Mouse (Mus musculus) urinary bladder, adult 18-20 months (tissue): ENCODE data around the gene Cpne2.

Experiments
- DNase-seq, 2 experiments: peaks; one replicate each; pipeline ENCODE4 v3.0.0; 2022; ENCODE audit warnings: low spot score in 2 of 2, mixed read lengths in 2 of 2

Gene Cpne2

GRCm38 (mm10) chr8:94532873-94533671 is at the start of gene Cpne2:
TSS of gene Cpne2 (plus strand) at chr8:94532990.
- peak; percentile 54 to 62 for DNase-seq

GRCm38 (mm10) chr8:94485288-94485687 is 47.5 kb upstream of the Cpne2 start:
- DNase-seq = no peak

GRCm38 (mm10) chr8:94485882-94486281 is 46.9 kb upstream of the Cpne2 start:
- DNase-seq = peak in 1 of 2 experiments; percentile 34

DNA sequence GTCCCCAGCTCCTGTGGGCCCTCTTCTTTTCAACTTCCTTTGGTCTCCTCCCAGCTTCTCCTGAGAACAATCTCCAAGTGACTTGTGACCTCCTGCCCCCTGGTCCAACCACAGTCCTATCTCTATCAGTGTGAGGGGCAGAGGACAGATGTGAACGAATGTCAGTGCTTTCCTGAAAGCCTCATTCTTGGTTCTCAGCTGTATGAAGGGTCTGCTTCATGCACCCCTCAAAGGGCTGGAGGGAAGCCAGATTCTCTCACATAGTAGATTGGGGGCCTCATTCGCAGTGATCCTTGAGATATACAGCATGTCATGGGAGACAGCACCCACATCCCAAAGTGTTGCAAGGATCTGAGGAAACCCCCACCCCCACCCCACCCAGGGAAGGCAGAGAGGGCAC is 44.8 kb upstream of the Cpne2 start:
- no peak for DNase-seq

DNA sequence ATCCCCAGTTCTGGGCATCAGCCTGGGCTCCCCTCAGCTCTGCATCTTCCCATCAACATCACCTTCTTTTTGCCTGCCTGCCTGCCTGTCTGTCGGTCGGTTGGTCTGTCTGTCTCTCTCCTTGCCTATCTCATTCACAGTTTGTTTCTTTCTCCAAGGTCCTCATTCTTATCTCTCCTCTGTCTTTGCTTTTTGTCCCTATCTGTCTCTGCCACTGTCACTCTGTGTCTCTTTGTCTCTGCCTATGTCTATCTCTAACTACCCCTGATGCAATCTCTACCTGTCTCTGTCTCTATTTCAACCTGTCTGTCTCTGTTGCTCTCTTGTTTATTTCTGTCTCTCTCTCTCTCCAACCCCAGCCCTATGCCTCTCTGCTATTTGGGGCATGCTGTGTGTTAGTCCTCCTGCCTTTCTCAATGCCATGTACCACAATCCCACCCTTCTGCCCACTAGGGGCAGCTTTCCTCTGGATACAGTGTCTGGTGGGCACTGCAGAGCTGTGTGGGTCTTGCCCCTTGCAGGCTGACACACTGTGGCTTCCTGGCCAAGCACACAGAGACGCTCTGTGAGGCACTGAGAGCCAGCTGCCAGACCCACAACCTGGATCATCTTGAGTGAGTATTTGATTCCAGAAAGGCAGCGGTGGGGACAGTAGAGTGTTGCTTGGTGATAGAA is 42.8 kb upstream of the Cpne2 start:
- DNase-seq = no peak

DNA sequence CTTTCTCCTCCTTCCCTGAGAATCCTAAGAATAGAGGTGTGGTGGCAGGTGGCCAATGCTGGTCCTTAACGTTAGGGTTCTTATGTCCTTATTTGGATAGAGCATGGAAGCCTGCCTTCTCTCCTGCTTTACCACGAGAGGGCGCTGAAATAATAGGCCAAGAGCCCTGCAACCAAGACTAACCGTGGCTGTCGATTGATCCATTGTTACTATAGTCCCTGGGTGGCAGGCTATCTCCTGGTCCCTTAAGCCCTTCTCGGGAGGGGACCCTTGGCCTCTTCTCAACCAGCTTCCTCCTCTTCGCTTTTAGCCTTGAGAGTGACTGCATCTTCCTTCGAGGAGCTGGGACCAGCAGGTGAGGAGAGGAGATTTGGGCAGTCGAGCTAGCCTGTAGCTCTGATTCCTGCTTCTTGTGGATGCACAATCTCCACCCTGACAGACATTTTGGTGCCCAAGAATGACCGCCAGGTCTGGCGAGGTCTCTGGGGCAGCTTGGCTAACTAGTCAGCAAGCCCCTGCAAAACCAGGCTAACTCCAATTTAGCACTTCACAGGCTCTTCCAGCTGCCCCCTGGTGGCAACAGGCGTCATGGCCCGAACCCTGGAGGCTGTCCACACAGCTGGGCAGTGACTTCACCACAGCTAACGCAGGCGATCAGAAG is 40.6 kb upstream of the Cpne2 start:
- peak; percentile 68 to 77 for DNase-seq

DNA sequence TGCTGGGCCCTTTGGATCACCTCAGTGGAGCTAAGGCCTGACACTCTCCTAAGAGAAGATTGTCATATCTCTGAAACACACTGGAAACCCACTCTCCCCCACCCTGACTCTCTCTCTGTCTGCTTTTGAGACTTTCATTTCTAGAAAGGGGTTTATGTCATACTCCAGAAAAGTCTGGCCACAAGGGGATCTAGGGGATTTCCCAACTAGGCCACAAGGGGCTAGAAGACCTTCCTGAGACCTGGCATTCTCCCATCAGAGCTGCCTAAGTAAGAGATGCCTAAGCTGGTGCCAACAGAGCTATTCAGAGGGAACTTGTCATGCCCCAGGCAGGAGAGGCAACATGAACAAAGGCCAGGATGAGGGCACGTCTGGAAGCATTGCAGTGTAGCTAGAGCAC is 39.5 kb upstream of the Cpne2 start:
- DNase-seq = no peak

DNA sequence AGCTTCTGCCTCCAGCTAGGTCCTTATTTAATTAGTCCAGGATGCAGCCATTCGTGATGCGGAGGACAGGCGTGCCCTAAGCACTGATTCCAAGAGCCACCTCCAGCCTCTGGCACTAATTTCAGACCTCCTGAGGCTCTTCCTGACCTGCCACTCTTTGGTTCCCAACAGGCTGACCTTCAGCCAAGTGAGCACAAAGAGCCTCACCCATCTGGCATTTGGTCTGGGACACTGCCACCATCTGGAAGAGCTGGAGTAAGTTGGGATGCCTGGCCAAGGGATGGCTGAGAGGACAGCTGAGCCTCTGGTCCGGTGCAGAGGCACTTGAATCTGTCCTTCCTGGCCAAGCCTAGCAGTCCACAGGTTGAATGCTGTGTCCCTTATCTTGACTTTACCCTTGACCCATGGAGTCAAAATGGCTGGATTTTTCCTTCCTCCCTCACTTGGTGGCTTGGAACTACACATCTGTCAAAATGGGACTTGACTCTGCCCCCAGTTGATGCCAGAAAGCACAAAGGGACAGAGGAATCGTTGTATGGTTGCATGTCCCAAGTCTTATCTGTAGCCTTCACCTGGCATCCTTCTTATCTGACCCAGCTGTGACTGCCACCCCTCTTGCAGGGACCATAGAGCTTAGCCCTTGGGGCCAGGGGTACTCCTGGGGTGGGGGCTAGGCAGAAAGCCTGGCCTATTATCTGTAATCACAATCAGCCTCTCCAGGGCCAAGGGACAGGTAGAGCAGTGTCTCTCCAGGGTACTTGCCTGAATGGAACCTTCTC is 17.2 kb upstream of the Cpne2 start:
- DNase-seq = no peak

GRCm38 (mm10) chr8:94516209-94516593 is 16.6 kb upstream of the Cpne2 start:
- no peak for DNase-seq

DNA sequence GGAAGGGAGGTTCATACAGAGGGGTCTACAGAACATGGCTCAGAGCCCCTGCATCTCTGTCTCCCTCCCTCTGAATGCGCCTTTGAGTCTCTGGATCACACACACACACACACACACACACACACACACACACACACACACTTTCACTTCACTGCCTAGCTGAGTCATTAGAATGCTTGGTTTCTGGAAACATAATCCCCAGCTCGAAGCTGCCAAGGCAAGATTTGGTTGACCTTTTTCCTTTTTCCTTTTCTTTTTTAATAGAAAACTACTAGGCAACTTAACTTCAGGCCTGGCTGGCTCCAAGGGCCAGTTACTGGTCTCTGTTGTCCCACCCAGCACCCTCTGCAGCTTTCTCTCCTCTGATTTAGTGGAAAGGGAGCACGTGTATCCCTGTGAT is 16.0 kb upstream of the Cpne2 start:
- no peak for DNase-seq

DNA sequence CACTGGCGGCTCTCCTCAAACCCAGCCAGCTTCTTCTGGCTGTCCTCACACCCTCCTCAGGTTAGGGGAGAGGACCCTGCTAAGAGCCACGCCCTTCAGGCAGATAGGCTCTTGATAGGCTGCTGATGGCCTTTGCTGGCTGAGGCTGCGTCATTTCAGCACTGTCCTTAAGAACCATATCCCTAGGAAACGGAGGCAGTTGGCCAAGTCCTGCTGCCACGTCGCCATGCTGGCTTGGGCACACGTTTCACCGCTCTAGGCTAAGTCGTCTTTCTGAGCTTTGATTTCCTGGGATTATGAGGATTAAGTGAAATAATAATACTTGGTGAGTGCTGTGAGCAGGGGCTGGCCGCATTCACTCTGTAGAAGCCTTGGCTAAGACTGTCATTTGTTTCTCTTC is 14.5 kb upstream of the Cpne2 start:
- DNase-seq = no peak

DNA sequence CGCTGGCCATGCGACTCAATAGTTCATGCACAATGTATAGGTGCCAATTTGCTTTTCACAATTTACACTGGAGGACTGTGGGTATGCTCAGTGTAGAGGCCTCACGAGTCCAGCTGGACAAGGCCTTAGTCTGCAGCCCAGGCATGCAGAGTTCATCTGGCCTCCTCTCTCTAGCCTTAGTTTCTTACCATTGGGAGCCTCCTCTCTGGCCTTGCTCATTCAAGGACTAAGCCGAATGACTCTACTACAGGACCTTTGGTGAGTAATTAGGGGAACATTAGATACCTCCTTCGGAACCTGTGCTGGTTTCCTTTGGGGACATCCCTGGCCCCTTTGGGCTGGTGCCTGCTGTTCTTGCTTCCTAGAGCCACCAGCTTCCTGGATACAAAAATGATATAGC is 13.8 kb upstream of the Cpne2 start:
- DNase-seq = no peak

GRCm38 (mm10) chr8:94521481-94521880 is 11.3 kb upstream of the Cpne2 start:
- DNase-seq = no peak

- no peak for DNase-seq
These were observed 10.3 kb upstream of the Cpne2 start for GRCm38 (mm10) chr8:94522482-94522881.

DNA sequence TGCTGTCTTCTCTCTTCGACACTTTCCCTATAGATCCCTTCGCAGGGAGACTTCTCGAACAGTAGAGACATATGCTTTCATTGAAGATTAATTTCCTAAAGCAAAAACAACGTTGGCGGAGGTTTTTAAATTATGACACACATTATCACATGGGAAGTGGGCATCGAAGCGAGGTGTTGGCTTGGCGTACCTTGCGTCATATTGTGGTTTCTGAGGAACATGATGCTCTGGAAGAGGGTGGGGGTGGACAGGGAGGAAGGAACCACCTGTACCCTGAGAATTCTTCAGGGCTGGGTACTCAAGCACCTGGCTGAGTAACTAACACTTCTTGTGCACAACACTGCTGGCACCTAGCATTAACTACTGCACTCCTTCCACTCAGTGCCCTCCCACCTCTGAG is 8.2 kb upstream of the Cpne2 start:
- DNase-seq = no peak

GRCm38 (mm10) chr8:94527178-94527577 is 5.6 kb upstream of the Cpne2 start:
- DNase-seq = no peak

- peak in 1 of 2 experiments; percentile 6 for DNase-seq
These were observed 4.5 kb upstream of the Cpne2 start for GRCm38 (mm10) chr8:94528245-94528644.

DNA sequence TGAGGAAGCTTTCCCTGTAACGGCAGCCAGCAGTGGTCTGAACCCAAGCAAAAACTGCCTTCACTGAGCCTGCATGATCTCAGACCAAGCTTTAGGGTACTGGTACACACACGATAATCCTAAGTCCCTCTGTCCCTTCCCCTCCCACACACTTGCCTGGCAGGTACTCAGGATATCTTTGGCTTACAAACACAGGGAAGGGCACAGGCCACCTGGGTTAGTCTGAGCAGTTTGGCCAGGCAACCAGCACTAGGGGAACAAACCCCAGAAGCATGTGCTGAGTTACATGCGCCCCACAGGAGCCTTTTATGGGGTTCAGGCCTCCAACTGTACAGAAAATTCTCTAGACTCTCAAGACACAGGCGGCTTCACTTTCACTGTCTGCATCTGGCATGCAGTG is 2.9 kb upstream of the Cpne2 start:
- no peak for DNase-seq

DNA sequence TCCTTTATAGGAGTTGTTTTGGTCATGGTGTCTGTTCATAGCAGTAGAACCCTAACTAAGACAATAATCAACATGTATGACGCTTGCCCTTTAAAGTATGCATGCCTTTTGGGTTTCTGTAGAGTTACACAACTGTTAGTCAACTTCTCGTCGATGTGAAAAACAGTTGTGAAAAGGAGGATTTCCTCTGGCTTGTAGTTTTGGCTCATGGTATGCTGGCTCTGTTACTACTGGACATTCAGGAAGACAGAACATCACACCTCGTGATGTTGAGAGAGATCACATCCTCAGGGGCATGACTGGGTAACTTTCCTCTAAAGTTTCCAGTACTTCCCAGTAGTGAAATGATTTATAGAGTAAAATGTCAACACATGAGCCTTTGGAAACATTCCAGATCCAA is 2.1 kb upstream of the Cpne2 start:
- DNase-seq = no peak

DNA sequence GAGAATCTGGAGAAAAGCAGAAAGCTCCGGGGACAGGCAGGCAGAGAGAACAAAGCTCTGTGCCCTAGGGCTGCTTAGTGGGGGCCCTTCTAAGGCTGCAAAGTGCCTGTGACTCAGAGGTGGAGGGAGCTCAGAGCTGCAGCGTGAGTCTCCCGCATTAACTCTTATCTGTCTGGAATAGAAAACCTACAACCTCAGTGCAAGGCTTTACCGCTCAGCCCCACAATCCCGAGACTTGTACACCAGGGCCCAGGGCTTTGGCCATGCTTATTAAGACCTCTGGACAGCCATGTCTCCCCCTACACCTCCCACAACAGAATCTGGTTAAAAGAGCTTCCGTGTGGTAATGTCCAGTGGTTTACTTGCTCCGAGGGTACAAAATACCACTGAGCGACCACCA is 790 bp upstream of the Cpne2 start:
- no peak for DNase-seq

DNA sequence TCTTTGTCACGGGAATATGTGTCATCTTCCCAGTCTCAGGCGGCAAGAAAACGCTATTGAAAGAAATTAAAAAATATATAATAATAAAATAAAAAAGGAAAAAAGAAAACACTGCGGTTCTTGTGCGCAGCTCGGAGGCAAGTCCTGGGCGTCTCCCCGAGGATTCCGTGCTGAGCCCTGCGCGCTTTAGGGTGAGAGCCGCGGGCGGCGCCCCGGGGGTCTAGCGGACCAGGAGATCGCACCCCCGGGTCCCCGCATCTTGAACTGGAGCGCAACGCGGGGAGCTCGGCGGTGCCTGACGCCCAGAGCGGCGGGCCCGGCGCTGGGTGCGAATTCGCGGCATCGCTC is 291 bp upstream of the Cpne2 start:
- no peak for DNase-seq

- no peak for DNase-seq
These were observed 1.8 kb downstream of the Cpne2 start for GRCm38 (mm10) chr8:94534612-94535011.
